In the genomic region with DNA sequence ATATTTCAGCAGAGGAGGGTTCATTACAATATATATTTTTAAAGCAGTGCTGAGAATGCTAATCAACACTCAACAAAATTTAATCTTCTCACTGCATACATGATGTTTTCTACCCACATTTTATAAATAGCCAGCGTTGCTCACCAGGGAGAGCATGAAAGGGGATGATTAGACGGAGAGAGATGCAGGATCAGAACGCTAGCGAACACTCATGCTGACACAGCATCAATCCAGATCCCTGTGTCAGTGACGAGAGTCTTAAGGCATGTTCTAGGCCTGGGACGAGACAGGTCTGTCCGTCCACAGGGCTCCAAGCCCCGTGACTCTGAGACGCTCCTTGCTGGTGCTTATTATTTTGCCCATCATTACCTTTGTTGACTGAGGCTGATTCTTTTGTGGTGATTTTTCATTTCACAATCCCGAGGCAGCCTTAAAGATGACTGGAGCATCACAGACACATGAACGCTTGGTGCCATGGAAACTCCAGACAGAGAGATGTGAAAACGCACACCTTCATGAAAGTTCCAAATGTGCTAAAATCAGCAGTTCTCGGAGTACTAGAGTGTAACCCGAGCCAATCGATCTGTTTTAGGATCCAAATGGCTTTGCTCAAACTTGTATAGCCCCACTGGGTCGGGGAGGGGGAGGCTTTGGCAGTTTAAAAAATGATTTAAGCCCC, we compare ENCODE assay signal across 23 mouse cellular contexts.
DNase-seq lines count a peak whose midpoint lies in the region; ATAC-seq lines count a peak whose summit lies in the region.
"Had no signal": no experiment of that assay in that cellular context is flagged by ENCODE, and none has a peak within 500 bp of the region (broad histone marks: within the 10 kb centered on the region; RNA-seq: fewer than 3 reads in every experiment).

No protein-coding gene starts in this region.

- peaks cover 10% of the 10 kb centered on the region for H3K4me1 ChIP-seq in forebrain, embryonic 16.5 days (replicated peaks; ENCODE audit: control insufficient read depth, insufficient read depth, low read length)
- no peaks in the 10 kb centered on the region for H3K4me1 ChIP-seq in forebrain, embryonic 11.5 days (replicated peaks; ENCODE audit: control insufficient read depth, insufficient read depth, low read length)
- peaks cover 7% of the 10 kb centered on the region for H3K4me1 ChIP-seq in hindbrain, embryonic 16.5 days (ENCODE audit: control insufficient read depth, insufficient read depth, low read depth, low read length)
- H3K4me1 ChIP-seq in hindbrain, embryonic 10.5 days (replicated peaks): 0 out of 2 replicates have a peak, but pooled peaks cover 3% of the 10 kb centered on the region

- H3K9me3 ChIP-seq in forebrain, embryonic 16.5 days (ENCODE audit: control insufficient read depth, low read length): no peaks in the 10 kb centered on the region
- H3K9me3 ChIP-seq in forebrain, embryonic 11.5 days (ENCODE audit: control insufficient read depth, low read length): no peaks in the 10 kb centered on the region
- H3K9me3 ChIP-seq in hindbrain, embryonic 16.5 days (ENCODE audit: control insufficient read depth, low read length): no peaks in the 10 kb centered on the region
- H3K9me3 ChIP-seq in hindbrain, embryonic 10.5 days: no peaks in the 10 kb centered on the region
- H3K9me3 ChIP-seq: limb, embryonic 15.5 days had no signal

- DNase-seq in forebrain, embryonic 11.5 days (ENCODE audit: low spot score): no peak
- no peak for DNase-seq in hindbrain, embryonic 10.5 days (ENCODE audit: low spot score)
- DNase-seq in right cerebral cortex, adult 18-20 months: peak; percentile 40
- DNase-seq in right cerebral cortex, postnatal 25 days: no peak
- no peak for DNase-seq in kidney, postnatal 36 days
- no peak for DNase-seq in embryo, embryonic 10.5 days (ENCODE audit: low spot score)
- DNase-seq: adrenal gland, postnatal 25 days; cerebellum, adult 11-12 months; cerebellum, postnatal 14 days; gastrocnemius, postnatal 14 days; heart, adult 11 months; kidney, postnatal 25 days; layer of hippocampus, adult 9-11 months; left cerebral cortex, postnatal 4 days; lung, embryonic 14.5 days; thymus, adult 18-20 months; thymus, postnatal 36 days had no signal

- peak; percentile 54 for ATAC-seq in forebrain, embryonic 16.5 days
- no peak for ATAC-seq in forebrain, embryonic 11.5 days (replicated peaks; ENCODE audit: low FRiP score)
- 0 out of 2 replicates have a peak, but pooled peaks have one; percentile 27 for ATAC-seq in hindbrain, embryonic 16.5 days
- ATAC-seq: intestine, postnatal 0 days had no signal

- peak overlapping the region; percentile 76 for H3K27ac ChIP-seq in forebrain, embryonic 16.5 days (ENCODE audit: low read length)
- H3K27ac ChIP-seq in forebrain, embryonic 11.5 days (ENCODE audit: low read depth, low read length): no peak overlapping the region
- no peak overlapping the region for H3K27ac ChIP-seq in hindbrain, embryonic 16.5 days (ENCODE audit: low read depth, low read length)
- H3K27ac ChIP-seq in hindbrain, embryonic 10.5 days: no peak overlapping the region
- H3K27ac ChIP-seq: limb, embryonic 15.5 days; liver, embryonic 14.5 days had no signal

- H3K36me3 ChIP-seq in forebrain, embryonic 16.5 days (ENCODE audit: control insufficient read depth, insufficient read depth): no peaks in the 10 kb centered on the region
- H3K36me3 ChIP-seq in forebrain, embryonic 11.5 days (ENCODE audit: control insufficient read depth, insufficient read depth, low read length): no peaks in the 10 kb centered on the region
- H3K36me3 ChIP-seq in hindbrain, embryonic 16.5 days (ENCODE audit: control insufficient read depth, insufficient read depth, low read length): no peaks in the 10 kb centered on the region
- H3K36me3 ChIP-seq in hindbrain, embryonic 10.5 days: no peaks in the 10 kb centered on the region
- H3K36me3 ChIP-seq: limb, embryonic 15.5 days had no signal

- H3K4me2 ChIP-seq in forebrain, embryonic 16.5 days (ENCODE audit: low read length): peak overlapping the region; percentile 9; the same call in 1 of the 2 replicates
- no peak overlapping the region for H3K4me2 ChIP-seq in forebrain, embryonic 11.5 days (ENCODE audit: low read depth, low read length, severe bottlenecking)
- H3K4me2 ChIP-seq in hindbrain, embryonic 16.5 days (ENCODE audit: low read length): no peak overlapping the region
- H3K4me2 ChIP-seq: heart, embryonic 11.5 days; limb, embryonic 15.5 days; lung, embryonic 14.5 days had no signal

- WGBS in forebrain, embryonic 16.5 days: 65% methylated on average over 16 of the region's 16 CpGs
- WGBS in forebrain, embryonic 11.5 days: 84% methylated on average over 16 of the region's 16 CpGs
- 65% methylated on average over 16 of the region's 16 CpGs for WGBS in hindbrain, embryonic 16.5 days
- 88% methylated on average over 16 of the region's 16 CpGs for WGBS in hindbrain, embryonic 10.5 days

- no peak overlapping the region for H3K4me3 ChIP-seq in forebrain, embryonic 16.5 days (replicated peaks; ENCODE audit: low read length)
- no peak overlapping the region for H3K4me3 ChIP-seq in forebrain, embryonic 11.5 days (ENCODE audit: low read depth, low read length)
- H3K4me3 ChIP-seq in hindbrain, embryonic 16.5 days (ENCODE audit: low read length): no peak overlapping the region
- H3K4me3 ChIP-seq in hindbrain, embryonic 10.5 days: no peak overlapping the region
- H3K4me3 ChIP-seq: limb, embryonic 15.5 days had no signal

- H3K9ac ChIP-seq in forebrain, embryonic 16.5 days (replicated peaks; ENCODE audit: low read depth, low read length): peak overlapping the region; percentile 29; the same call in 1 of the 2 replicates
- no peak overlapping the region for H3K9ac ChIP-seq in forebrain, embryonic 11.5 days (ENCODE audit: low read length)
- no peak overlapping the region for H3K9ac ChIP-seq in hindbrain, embryonic 16.5 days (ENCODE audit: low read depth, low read length)
- H3K9ac ChIP-seq: limb, embryonic 15.5 days; liver, embryonic 14.5 days; lung, embryonic 14.5 days had no signal

- no peaks in the 10 kb centered on the region for H3K27me3 ChIP-seq in forebrain, embryonic 16.5 days (replicated peaks; ENCODE audit: control insufficient read depth, insufficient read depth, low read length)
- H3K27me3 ChIP-seq in forebrain, embryonic 11.5 days (ENCODE audit: control insufficient read depth, insufficient read depth, low read length): no peaks in the 10 kb centered on the region
- H3K27me3 ChIP-seq in hindbrain, embryonic 16.5 days (replicated peaks; ENCODE audit: control insufficient read depth, insufficient read depth, low read length): no peaks in the 10 kb centered on the region
- H3K27me3 ChIP-seq in hindbrain, embryonic 10.5 days (ENCODE audit: insufficient read depth, poor library complexity, severe bottlenecking): no peaks in the 10 kb centered on the region
- H3K27me3 ChIP-seq: limb, embryonic 15.5 days had no signal
